22 mouse cellular contexts compared by ENCODE assay signal in the genomic region with DNA sequence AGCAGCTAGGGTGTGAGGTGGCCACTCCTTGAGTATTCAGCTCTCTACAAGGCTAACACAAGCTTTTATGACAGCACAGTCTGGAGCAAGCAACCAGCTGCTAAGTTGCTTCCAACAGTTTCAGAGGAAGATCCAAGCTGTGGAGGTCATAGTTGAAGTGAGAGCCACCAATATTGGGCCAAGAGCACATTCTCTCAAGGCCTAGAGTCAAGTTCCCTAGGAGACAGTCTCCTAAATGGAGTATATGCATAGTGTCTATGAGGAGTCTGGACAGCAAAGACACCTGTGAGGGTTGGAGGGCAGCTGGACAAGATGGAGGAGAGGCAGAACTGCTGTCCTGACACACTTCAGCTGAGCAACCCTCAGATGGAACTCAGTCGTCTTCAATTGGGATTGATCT. TPM values are rescaled to one million over a fixed set of nuclear protein-coding genes. Genes with fewer than 3 reads are reported as not detected.
DNase-seq lines count a peak whose midpoint lies in the region; ATAC-seq lines count a peak whose summit lies in the region.
"Had no signal": no experiment of that assay in that cellular context is flagged by ENCODE, and none has a peak within 500 bp of the region (broad histone marks: within the 10 kb centered on the region; RNA-seq: fewer than 3 reads in every experiment).

No protein-coding gene starts in this region.

- H3K27ac ChIP-seq in lung, embryonic 15.5 days: no peak overlapping the region
- H3K27ac ChIP-seq: embryonic facial prominence, embryonic 15.5 days; forebrain, embryonic 15.5 days; heart, adult 2 months; heart, embryonic 15.5 days; hindbrain, embryonic 10.5 days; hindbrain, embryonic 15.5 days had no signal

- H3K9ac ChIP-seq in lung, embryonic 15.5 days: no peak overlapping the region
- H3K9ac ChIP-seq: embryonic facial prominence, embryonic 15.5 days; forebrain, embryonic 15.5 days; heart, embryonic 15.5 days; hindbrain, embryonic 15.5 days had no signal

- no peak overlapping the region for H3K4me2 ChIP-seq in lung, embryonic 15.5 days
- H3K4me2 ChIP-seq: embryonic facial prominence, embryonic 15.5 days; forebrain, embryonic 15.5 days; heart, embryonic 11.5 days; heart, embryonic 15.5 days; hindbrain, embryonic 15.5 days had no signal

- no peaks in the 10 kb centered on the region for H3K9me3 ChIP-seq in lung, embryonic 15.5 days
- H3K9me3 ChIP-seq: embryonic facial prominence, embryonic 15.5 days; forebrain, embryonic 15.5 days; heart, embryonic 15.5 days; hindbrain, embryonic 10.5 days; hindbrain, embryonic 15.5 days had no signal

- H3K36me3 ChIP-seq in lung, embryonic 15.5 days: no peaks in the 10 kb centered on the region
- H3K36me3 ChIP-seq: embryonic facial prominence, embryonic 15.5 days; forebrain, embryonic 15.5 days; heart, embryonic 15.5 days; hindbrain, embryonic 10.5 days; hindbrain, embryonic 15.5 days had no signal

- H3K4me1 ChIP-seq in lung, embryonic 15.5 days: no peaks in the 10 kb centered on the region
- H3K4me1 ChIP-seq: embryonic facial prominence, embryonic 15.5 days; forebrain, embryonic 15.5 days; heart, embryonic 15.5 days had no signal

- WGBS in lung, embryonic 15.5 days: 50% methylated on average over 1 of the region's 1 CpGs

- DNase-seq in lung, postnatal 14 days: peak; percentile 30
- no peak for DNase-seq in ovary, postnatal 14 days (ENCODE audit: low spot score)
- DNase-seq: adrenal gland, adult 8-10 months; adrenal gland, postnatal 36 days; cerebellum, adult 8-10 months; cerebellum, postnatal 14 days; embryo, embryonic 11 days; gastrocnemius, postnatal 10 days; heart, adult 2 months; heart, postnatal 14 days had no signal

- H3K27me3 ChIP-seq in lung, embryonic 15.5 days: no peaks in the 10 kb centered on the region
- H3K27me3 ChIP-seq: embryonic facial prominence, embryonic 15.5 days; forebrain, embryonic 15.5 days; heart, embryonic 15.5 days; hindbrain, embryonic 15.5 days had no signal

- H3K4me3 ChIP-seq in lung, embryonic 15.5 days: no peak overlapping the region
- H3K4me3 ChIP-seq: embryonic facial prominence, embryonic 15.5 days; erythroblast, embryonic 14.5 days; forebrain, embryonic 15.5 days; heart, adult 2 months; heart, embryonic 15.5 days; hindbrain, embryonic 10.5 days; hindbrain, embryonic 15.5 days had no signal

- ATAC-seq in erythroid progenitor cell, adult 5-6 weeks (replicated peaks; ENCODE audit: low FRiP score, poor library complexity, severe bottlenecking): 0 out of 2 replicates have a peak, but pooled peaks have one; percentile 39
- peak; percentile 68; the same call in 1 of the 2 replicates for ATAC-seq in lung, embryonic 15.5 days (ENCODE audit: borderline replicate concordance, extremely low read depth, low FRiP score, low TSS enrichment)
- ATAC-seq in monocyte, adult 5-6 weeks (replicated peaks; ENCODE audit: insufficient number of reproducible peaks, low FRiP score, low TSS enrichment, poor library complexity, severe bottlenecking): no peak
- ATAC-seq in megakaryocyte progenitor cell, adult 5-6 weeks (replicated peaks; ENCODE audit: poor library complexity): no peak
- ATAC-seq: forebrain, embryonic 15.5 days had no signal

RNA-seq across cellular contexts. Expression of a gene that starts 18.8 kb away (rescaled TPM):
- not detected in 2 replicates for total RNA-seq in erythroid progenitor cell, adult 5-6 weeks (2015; ENCODE audit: low replicate concordance)
- total RNA-seq in erythroid progenitor cell, adult 5-6 weeks (2017; ENCODE audit: low replicate concordance): not detected in 2 replicates
- polyA plus RNA-seq in lung, embryonic 15.5 days (2015; fragmentation: Nextera tagmentation; extraction: Ambion mirVana): 8.0 and 8.3 TPM in 2 replicates
- not detected in 3 replicates for total RNA-seq in monocyte, adult 5-6 weeks (2017)
- total RNA-seq in megakaryocyte progenitor cell, adult 5-6 weeks (2015): not detected in 2 replicates
- total RNA-seq in megakaryocyte progenitor cell, adult 5-6 weeks (2017): 0.12 TPM in 1 of 2 replicates, not detected in the other
- total RNA-seq: common myeloid progenitor, adult 5-6 weeks had no signal
- polyA plus RNA-seq: erythroblast, embryonic 14.5 days had no signal

RNA-seq across cellular contexts. Expression of a gene that starts 59.1 kb away (rescaled TPM):
- 84.0 and 109 TPM in 2 replicates for total RNA-seq in erythroid progenitor cell, adult 5-6 weeks (2015; ENCODE audit: low replicate concordance)
- 100 and 101 TPM in 2 replicates for total RNA-seq in erythroid progenitor cell, adult 5-6 weeks (2017; ENCODE audit: low replicate concordance)
- 0.12 and 0.13 TPM in 2 replicates for polyA plus RNA-seq in lung, embryonic 15.5 days (2015; fragmentation: Nextera tagmentation; extraction: Ambion mirVana)
- total RNA-seq in monocyte, adult 5-6 weeks (2017): 0.57 to 1.4 TPM in 2 of 3 replicates, not detected in the other
- total RNA-seq in megakaryocyte progenitor cell, adult 5-6 weeks (2015): 2.4 and 4.4 TPM in 2 replicates
- 1.7 and 3.4 TPM in 2 replicates for total RNA-seq in megakaryocyte progenitor cell, adult 5-6 weeks (2017)

Comparison
In these comparisons a context has a peak if more than half of its experiments do, and no peak if none do; other contexts are left out.
1. ATAC-seq: peak in erythroid progenitor cell, adult 5-6 weeks (single experiment) and lung, embryonic 15.5 days (single experiment); none in monocyte, adult 5-6 weeks (single experiment) and megakaryocyte progenitor cell, adult 5-6 weeks (single experiment).
2. RNA of a gene that starts 59.1 kb away (total RNA-seq): 84.0 to 109 TPM in erythroid progenitor cell, adult 5-6 weeks; 1.7 to 4.4 TPM in megakaryocyte progenitor cell, adult 5-6 weeks and 0.57 to 1.4 TPM in monocyte, adult 5-6 weeks; every median in the first group is over 10 times any median in the second.